Mouse (Mus musculus) adrenal gland, postnatal 25 days (tissue): ENCODE results near the gene Frmd6. TPM values are rescaled to one million over a fixed set of nuclear protein-coding genes. Genes with fewer than 3 reads are reported as not detected.

Source experiments
- DNase-seq: peaks from one replicate; pipeline ENCODE4 v3.0.0; 2021; ENCODE audit warnings: mixed read lengths
- total RNA-seq: library from RNA; stranded (reverse); gene quantifications from 2 replicates; pipeline ENCODE4 v1.2.3, GENCODE M21; 2021

Frmd6 gene
- total RNA-seq, 1 experiment from 2014 or later, result 48.9 TPM

- DNase-seq, result no peak
Observed at GRCm38 (mm10) chr12:70853026-70853425, 27.7 kb downstream of the Frmd6 start.

GRCm38 (mm10) chr12:70855678-70856077 is 30.4 kb downstream of the Frmd6 start:
- no peak for DNase-seq

- no peak for DNase-seq
Observed at GRCm38 (mm10) chr12:70856776-70857175, 31.5 kb downstream of the Frmd6 start.

GRCm38 (mm10) chr12:70863281-70863680 is 38.0 kb downstream of the Frmd6 start:
- DNase-seq, result no peak

DNA sequence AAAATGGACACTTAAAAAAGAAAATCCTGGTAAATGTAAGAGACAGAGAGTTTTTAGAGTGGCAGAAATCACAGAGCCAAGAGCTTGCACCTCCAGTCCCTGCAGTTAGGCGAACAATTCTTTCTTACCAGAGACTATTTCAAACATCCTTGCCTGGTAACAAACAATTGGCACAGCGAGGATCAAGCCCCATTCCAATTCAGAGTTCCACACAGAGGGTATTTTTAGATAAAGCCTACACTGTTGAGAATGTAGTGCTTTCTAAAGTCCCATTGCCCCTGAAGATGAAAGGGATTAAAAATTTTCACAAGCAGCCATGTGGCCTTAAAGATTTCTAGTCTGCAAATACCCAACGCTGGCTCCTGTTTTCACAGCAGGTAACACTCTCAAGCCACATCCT is 42.5 kb downstream of the Frmd6 start:
- no peak for DNase-seq

DNA sequence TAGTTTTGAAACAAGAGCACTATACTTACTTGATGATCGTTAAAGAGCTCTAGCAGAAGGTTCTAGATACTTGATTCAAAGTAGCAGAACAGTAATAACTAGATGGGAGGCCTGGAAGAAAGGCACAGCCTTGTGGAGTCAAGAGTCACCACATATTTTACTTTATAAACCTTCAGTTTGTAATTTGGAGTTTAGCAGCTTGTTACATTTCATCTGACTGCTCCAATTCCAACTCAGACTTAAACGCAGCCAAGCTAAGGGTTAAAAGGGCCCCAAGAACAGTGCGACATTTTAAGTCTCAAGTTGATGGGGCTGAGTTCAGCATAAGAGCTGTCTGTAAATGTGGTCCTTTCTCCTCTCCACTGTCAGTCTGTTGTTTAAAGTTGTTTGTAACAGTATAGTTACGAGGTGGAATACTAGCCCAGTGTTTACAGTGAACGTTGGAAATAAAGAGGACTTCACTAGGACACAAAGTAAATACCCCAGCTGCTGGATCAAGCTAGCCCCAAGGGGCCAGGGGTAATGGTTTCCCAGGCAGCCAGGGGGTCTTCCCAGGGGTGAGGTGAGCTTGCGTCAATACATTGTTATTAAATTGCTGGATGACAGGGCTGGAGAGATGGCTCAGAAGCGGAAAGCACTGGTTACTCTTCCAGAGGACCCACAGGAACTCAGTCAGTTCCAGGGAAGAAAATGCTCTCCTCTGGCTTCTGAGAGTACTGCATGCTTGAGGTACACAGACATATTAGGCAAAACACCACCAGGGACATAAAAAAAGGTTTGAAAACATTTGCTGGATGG is 43.1 kb downstream of the Frmd6 start:
- no peak for DNase-seq

DNA sequence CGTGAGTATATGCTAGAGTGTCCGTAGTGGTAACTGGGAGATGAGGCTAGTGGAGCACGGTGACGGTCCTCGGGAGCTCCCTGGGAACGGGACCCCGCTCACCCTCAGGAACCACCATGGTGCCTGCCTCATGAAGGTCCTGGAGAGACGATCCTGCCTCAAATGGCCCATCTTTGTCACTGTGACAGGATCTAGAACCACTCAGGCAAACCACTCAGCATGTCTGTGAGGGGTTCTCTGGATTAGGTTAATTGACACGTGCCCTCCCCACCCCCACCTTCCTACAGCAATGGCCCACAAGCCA is 43.6 kb downstream of the Frmd6 start:
- no peak for DNase-seq

DNA sequence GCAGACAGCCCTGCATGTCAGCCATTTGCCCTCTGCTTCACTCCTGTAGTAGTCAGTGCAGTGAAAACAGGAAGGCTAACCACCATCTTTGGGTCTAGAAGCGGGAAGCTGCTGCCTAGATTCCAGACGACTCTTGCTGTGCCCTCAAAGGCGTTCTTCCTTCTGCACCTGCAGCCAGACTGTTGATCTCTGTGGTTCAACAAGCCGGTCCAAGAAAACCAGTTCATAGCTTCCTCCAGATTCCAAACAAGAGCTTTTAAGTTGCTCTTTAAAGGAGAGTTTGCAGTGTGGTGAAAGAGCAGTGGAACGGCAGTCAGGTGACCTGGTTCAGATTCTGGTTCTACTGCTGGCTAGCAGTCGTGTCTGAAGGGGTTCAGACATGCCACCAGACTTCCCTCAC is 48.2 kb downstream of the Frmd6 start:
- no peak for DNase-seq

- DNase-seq, result no peak
Observed at GRCm38 (mm10) chr12:70876270-70876998, 51.1 kb downstream of the Frmd6 start.

DNA sequence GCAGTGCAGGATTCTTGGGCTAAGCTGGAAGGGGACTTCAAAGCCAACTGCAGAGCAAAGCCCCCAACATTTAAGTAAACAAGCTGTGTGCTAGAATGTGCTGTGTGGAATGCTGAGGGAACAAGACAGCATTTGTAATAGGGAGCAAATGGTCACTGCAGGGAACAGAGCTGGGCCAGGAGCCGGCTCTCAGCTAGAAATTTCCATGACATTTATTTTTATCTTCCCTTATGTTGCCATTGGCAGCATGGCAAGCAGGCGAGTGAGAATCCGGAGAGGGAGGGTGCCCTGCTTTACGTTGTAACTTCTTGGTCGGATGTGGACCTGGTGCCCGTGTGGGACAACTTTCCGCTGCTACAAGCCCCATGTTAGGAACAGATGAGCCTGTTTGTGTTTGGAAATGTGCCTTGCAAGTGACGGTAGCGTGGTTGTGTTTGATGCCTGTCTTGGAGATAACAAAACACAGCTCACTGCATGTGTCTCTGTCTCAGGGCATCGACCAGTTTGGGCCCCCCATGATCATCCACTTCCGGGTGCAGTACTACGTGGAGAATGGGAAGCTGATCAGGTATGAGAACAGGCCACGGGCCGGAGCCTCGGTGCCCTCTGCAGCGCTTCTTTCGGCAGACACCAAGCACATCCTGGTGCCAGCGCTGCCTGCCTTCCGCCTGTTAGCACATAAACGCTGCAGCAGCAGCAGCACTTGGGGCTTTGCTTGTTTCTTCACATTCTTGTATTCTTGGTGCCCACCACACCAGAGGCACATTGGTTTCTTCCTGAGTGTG is 52.8 kb downstream of the Frmd6 start:
- no peak for DNase-seq

DNA sequence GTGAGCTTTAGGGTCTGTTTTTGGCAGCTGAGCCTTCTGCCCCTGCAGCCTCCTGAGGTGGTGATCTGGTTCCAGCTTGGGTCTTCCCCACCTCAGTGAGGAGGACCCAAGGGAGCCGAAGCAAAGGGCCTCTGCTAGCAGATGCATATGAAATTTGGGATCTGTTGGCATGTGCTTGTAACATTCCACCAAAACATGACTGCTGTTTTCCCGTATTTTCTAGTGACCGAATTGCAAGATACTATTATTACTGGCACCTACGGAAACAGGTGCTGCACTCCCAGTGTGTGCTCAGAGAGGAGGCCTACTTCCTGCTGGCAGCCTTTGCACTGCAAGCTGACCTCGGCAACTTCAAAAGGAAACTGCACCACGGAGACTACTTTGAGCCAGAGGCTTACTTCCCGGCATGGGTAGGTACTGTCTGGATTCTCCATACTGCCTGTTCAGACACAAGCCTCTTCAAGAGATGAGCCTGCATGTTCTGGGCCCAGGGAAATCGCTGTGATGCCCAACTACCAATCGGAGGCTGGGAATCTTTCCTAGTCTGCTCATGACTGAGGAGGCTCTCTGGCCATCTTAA is 55.2 kb downstream of the Frmd6 start:
- no peak for DNase-seq

GRCm38 (mm10) chr12:70881340-70881739 is 56.0 kb downstream of the Frmd6 start:
- peak; percentile 48 for DNase-seq

DNA sequence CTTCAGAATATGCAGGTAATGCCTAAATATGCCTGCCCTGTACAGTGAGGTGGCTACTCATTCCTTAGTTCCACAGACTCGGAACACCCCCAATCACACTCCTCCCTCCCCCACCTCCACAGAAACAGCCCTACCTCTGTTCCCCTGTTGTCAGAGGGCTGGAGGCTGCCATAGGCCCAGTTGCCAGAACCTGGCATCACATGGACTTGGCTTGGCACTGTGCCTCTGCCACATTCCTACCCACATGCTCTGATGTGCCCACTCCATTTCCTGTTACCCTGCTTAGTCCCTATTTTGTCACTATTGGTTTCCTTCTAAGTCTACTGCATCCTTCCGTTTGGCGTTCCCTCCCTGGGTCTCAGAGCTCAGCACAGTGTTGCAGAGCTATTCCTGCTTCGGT is 56.5 kb downstream of the Frmd6 start:
- peak; percentile 28 for DNase-seq

- DNase-seq, result no peak
Observed at GRCm38 (mm10) chr12:70883141-70883540, 57.8 kb downstream of the Frmd6 start.

GRCm38 (mm10) chr12:70884113-70884512 is 58.8 kb downstream of the Frmd6 start:
- DNase-seq, result no peak

- DNase-seq, result no peak
Observed at GRCm38 (mm10) chr12:70884973-70885372, 59.7 kb downstream of the Frmd6 start.

DNA sequence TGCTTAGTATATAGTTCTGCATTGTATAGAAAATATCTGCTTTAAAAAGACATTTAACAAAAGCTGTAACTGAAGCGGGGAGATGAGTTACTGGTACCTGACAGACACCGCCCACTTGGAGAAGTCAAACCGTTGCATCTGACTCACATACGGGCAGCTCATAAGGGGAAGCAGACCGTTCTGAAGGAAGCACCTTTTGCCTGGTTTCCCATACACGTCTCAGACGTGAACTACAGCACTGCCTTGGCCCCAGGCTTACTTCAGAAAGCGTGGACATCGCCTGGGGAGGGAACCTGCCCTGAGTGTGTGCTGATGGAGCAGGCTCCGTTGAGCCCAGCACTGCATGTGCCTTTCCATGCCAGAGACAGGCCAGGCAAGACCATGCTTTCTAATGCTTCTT is 60.3 kb downstream of the Frmd6 start:
- no peak for DNase-seq

DNA sequence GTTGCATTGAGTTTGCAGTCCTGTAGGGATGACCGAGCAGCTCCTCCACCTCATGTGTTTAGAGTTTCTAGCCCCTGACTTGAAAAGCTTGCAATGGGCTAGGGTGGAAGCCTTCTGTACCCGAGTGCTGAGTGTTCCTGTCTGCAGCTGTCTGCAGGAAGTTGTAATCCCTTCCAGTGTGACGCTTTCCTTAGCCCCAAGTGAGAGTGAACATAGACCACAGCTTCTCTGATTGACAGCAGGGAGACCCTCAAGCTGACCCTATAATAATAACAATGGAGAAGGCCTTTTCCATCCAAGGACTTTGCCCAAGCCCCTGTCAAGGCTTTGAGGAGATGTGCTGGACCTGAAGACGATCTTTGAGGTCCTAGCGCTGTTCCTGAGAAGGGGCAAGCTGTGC is 65.1 kb downstream of the Frmd6 start:
- DNase-seq, result no peak

DNA sequence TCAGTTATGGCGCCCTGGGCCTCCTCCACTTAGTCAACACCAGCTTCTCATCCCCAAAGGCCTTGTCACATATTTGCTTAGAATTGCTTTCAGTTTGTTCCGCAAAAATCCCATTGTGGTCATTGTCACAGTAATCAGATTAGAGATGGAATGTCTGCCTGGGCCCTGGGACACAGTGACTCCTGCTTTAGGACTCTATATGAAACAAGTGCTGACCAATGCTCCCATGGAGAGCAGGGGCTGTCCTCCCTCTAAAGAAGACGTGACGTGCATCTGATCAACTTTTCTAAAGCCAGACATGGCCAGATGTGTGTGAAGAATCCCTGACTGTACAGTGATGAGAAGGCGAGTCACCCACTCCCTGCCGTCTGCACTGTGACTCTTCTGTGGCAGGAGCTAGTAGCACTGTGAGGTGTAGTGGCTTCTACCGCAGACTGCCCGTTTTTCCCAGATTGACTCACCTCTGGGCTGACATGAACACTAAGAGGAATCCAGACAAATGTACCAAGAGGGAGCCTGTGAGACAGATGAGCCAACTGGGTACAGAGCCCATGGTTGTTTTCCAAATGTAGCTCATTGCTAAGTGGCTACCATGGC is 65.7 kb downstream of the Frmd6 start:
- no peak for DNase-seq

GRCm38 (mm10) chr12:70895275-70895674 is 70.0 kb downstream of the Frmd6 start:
- no peak for DNase-seq

- DNase-seq, result no peak
Observed at GRCm38 (mm10) chr12:70896068-70896467, 70.8 kb downstream of the Frmd6 start.

GRCm38 (mm10) chr12:70897434-70897833 is 72.1 kb downstream of the Frmd6 start:
- DNase-seq, result no peak
